Mouse (Mus musculus): ENCODE results near the gene Serp2. TPM values are rescaled to one million over a fixed set of nuclear protein-coding genes. Genes with fewer than 3 reads are reported as not detected.

The Serp2 gene
- polyA plus RNA-seq (2015; fragmentation: Nextera tagmentation; extraction: Ambion mirVana) = 222 and 255 TPM in 2 replicates

- ATAC-seq = peak; percentile 38; the same call in 1 of the 2 replicates
- H3K9me3 ChIP-seq (ENCODE audit: control insufficient read depth, low read length) = no peaks in the 10 kb centered on the region
- peak within 1 kb of the TSS; percentile 90 for H3K9ac ChIP-seq (ENCODE audit: low read depth, low read length)
- H3K27ac ChIP-seq (ENCODE audit: low read depth, low read length) = peak within 1 kb of the TSS; percentile 94
- H3K4me3 ChIP-seq (ENCODE audit: low read length) = peak within 1 kb of the TSS; percentile 81
- H3K4me1 ChIP-seq (ENCODE audit: control insufficient read depth, insufficient read depth, low read depth, low read length) = peaks cover 9% of the 10 kb centered on the region
- WGBS = 9% methylated on average over 17 of the region's 17 CpGs
- no peaks in the 10 kb centered on the region for H3K27me3 ChIP-seq (replicated peaks; ENCODE audit: control insufficient read depth, insufficient read depth, low read length)
- H3K36me3 ChIP-seq (ENCODE audit: control insufficient read depth, insufficient read depth, low read length) = no peaks in the 10 kb centered on the region
- peak within 1 kb of the TSS; percentile 85 for H3K4me2 ChIP-seq (ENCODE audit: low read length)
Measured at GRCm38 (mm10) chr14:76556852-76557208, at the start of gene Serp2. TSS of gene Serp2 (minus strand) at chr14:76556889.

- Histone ChIP-seq H3K4me2 (ENCODE audit: low read length) (no peak overlapping the region), H3K27ac (ENCODE audit: low read depth, low read length) (peak overlapping the region; percentile 3; the same call in 1 of the 2 replicates), H3K4me3 (ENCODE audit: low read length) (no peak overlapping the region), H3K9me3 (ENCODE audit: control insufficient read depth, low read length) (no peaks in the 10 kb centered on the region), H3K36me3 (ENCODE audit: control insufficient read depth, insufficient read depth, low read length) (no peaks in the 10 kb centered on the region), H3K27me3 (replicated peaks; ENCODE audit: control insufficient read depth, insufficient read depth, low read length) (no peaks in the 10 kb centered on the region), H3K9ac (ENCODE audit: low read depth, low read length) (no peak overlapping the region), H3K4me1 (ENCODE audit: control insufficient read depth, insufficient read depth, low read depth, low read length) (peaks cover 5% of the 10 kb centered on the region)
- ATAC-seq = no peak
- 58% methylated on average over 13 of the region's 13 CpGs for WGBS
Measured at GRCm38 (mm10) chr14:76605931-76606534, 49.3 kb upstream of the Serp2 start.

DNA sequence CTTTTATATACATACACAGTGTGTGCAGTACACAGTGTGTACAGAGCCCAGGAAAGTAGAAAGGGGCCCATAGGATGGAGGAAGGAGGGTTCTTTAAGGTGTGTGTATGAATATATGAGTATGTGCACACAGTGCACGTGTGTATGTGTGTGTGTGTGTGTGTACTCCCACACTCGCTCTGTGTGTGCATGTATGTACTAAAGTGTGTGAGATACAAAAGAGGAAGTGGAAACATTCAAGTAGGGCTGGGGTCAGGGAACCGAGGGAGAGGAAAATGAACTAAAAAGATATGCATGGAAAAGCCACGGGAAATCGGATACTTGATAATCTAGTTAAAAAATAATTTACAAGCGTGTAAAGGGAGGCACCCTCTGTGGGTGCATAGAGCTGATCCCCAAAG lies 47.3 kb upstream of the Serp2 start:
- no peak for ATAC-seq
- Histone ChIP-seq H3K9ac (ENCODE audit: low read depth, low read length) (no peak overlapping the region), H3K36me3 (ENCODE audit: control insufficient read depth, insufficient read depth, low read length) (no peaks in the 10 kb centered on the region), H3K4me1 (ENCODE audit: control insufficient read depth, insufficient read depth, low read depth, low read length) (peaks cover 5% of the 10 kb centered on the region), H3K4me2 (ENCODE audit: low read length) (no peak overlapping the region), H3K27ac (ENCODE audit: low read depth, low read length) (no peak overlapping the region), H3K4me3 (ENCODE audit: low read length) (no peak overlapping the region), H3K27me3 (replicated peaks; ENCODE audit: control insufficient read depth, insufficient read depth, low read length) (no peaks in the 10 kb centered on the region), H3K9me3 (ENCODE audit: control insufficient read depth, low read length) (no peaks in the 10 kb centered on the region)
- 87% methylated on average over 6 of the region's 6 CpGs for WGBS

DNA sequence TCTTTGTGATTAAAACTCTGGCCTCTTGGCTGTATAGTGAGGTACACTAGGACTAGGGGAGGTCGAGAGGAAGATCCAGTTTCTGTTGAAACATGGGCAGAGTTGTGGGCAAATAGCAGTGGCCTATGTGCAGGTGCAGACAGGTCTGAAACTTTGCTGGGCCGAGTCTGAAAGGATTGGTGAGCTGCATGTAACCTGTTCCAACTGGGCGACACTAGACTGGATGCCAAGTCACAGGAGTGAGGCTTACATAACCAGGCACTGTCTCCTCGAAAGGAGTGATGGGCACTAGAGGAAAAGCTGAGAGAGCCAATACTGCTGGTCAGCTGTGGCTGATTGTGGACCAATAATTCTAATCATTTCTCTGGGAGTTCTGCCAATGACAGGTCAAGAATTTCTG lies 45.0 kb upstream of the Serp2 start:
- peaks cover 18% of the 10 kb centered on the region for H3K4me1 ChIP-seq (ENCODE audit: control insufficient read depth, insufficient read depth, low read depth, low read length)
- H3K4me3 ChIP-seq (ENCODE audit: low read length) = no peak overlapping the region
- 95% methylated on average over 4 of the region's 4 CpGs for WGBS
- H3K36me3 ChIP-seq (ENCODE audit: control insufficient read depth, insufficient read depth, low read length) = no peaks in the 10 kb centered on the region
- H3K4me2 ChIP-seq (ENCODE audit: low read length) = no peak overlapping the region
- H3K27me3 ChIP-seq (replicated peaks; ENCODE audit: control insufficient read depth, insufficient read depth, low read length) = no peaks in the 10 kb centered on the region
- ATAC-seq = no peak
- H3K27ac ChIP-seq (ENCODE audit: low read depth, low read length) = no peak overlapping the region
- no peak overlapping the region for H3K9ac ChIP-seq (ENCODE audit: low read depth, low read length)
- no peaks in the 10 kb centered on the region for H3K9me3 ChIP-seq (ENCODE audit: control insufficient read depth, low read length)

DNA sequence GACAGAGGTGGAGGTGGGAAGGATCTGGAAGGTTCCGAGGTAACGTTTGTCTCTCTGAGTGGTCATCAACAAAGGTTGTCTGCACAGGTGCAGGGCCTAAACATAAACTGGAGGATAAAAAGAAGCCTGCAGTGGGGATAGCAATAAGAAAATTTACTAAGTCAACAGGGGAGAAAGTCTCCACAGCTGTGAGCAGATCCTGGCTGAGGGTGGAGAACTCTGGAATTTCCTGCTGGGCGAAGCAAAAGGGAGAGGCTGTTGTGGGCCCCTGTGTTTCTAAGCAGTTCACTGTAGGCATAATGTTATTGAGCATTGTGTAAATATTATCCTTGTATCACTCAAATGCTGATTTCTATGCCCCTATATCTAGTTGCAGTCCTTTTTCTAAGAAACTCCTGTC lies 43.7 kb upstream of the Serp2 start:
- no peak for ATAC-seq
- Histone ChIP-seq H3K9ac (ENCODE audit: low read depth, low read length) (no peak overlapping the region), H3K36me3 (ENCODE audit: control insufficient read depth, insufficient read depth, low read length) (no peaks in the 10 kb centered on the region), H3K27me3 (replicated peaks; ENCODE audit: control insufficient read depth, insufficient read depth, low read length) (no peaks in the 10 kb centered on the region), H3K9me3 (ENCODE audit: control insufficient read depth, low read length) (no peaks in the 10 kb centered on the region), H3K4me1 (ENCODE audit: control insufficient read depth, insufficient read depth, low read depth, low read length) (peaks cover 20% of the 10 kb centered on the region), H3K27ac (ENCODE audit: low read depth, low read length) (no peak overlapping the region), H3K4me3 (ENCODE audit: low read length) (no peak overlapping the region), H3K4me2 (ENCODE audit: low read length) (no peak overlapping the region)
- 81% methylated on average over 3 of the region's 3 CpGs for WGBS

DNA sequence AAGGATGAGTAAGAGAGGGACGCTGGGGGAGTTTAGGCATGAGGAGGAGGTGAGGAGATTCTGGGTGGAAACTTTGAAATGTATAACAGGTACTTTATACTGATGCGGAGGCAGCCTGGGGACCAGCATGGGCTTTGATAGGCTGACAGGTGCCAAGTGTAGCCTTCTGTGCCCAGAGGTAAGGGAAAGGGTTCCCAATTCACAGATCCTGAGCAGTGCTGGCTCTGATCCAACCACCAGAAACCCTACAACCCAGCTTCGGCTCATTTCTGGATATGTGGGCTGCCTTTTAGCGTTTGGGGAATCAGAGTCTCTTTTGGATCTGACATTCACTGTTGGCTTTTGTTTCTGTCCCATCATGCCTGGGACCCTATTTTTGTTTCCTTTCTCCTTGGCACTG lies 43.0 kb upstream of the Serp2 start:
- no peak overlapping the region for H3K27ac ChIP-seq (ENCODE audit: low read depth, low read length)
- H3K4me1 ChIP-seq (ENCODE audit: control insufficient read depth, insufficient read depth, low read depth, low read length) = peaks cover 20% of the 10 kb centered on the region
- no peak overlapping the region for H3K9ac ChIP-seq (ENCODE audit: low read depth, low read length)
- no peaks in the 10 kb centered on the region for H3K9me3 ChIP-seq (ENCODE audit: control insufficient read depth, low read length)
- WGBS = 35% methylated on average over 4 of the region's 4 CpGs
- no peaks in the 10 kb centered on the region for H3K36me3 ChIP-seq (ENCODE audit: control insufficient read depth, insufficient read depth, low read length)
- H3K27me3 ChIP-seq (replicated peaks; ENCODE audit: control insufficient read depth, insufficient read depth, low read length) = no peaks in the 10 kb centered on the region
- H3K4me2 ChIP-seq (ENCODE audit: low read length) = no peak overlapping the region
- no peak for ATAC-seq
- H3K4me3 ChIP-seq (ENCODE audit: low read length) = no peak overlapping the region

DNA sequence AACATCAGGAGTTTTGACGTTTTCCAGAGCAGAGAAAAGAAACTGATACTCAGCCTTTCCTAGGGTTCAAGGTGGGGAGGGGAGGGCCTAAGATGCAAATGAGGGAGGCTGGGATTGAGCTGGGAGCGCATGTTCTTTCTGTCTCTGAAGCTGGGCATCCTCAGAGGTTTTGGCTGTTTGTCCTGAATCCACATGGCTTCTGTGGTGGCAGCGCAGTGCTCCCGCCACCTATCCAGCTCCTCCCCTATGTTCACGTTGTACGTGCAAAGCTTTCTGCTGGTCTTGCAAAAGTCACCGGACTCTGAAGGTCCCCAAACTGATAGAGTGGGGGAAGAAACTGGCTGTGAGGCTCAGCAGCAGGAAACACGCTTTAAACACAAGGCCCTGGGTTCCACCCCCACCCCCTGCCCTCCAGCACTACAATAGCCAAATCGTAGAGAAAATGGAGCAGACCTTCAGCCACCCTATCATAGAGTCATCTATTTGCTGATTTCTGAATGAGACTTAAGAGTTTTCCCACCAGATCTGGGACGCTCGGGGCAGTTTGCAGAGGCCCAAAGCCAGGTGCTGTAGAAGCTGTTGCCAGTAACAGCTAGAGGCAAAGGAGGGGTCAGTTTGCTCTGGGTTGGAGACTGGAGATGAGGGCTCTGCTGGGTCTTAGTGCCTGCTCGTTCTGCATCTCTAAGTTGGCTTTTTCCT lies 42.0 kb upstream of the Serp2 start:
- Histone ChIP-seq H3K36me3 (ENCODE audit: control insufficient read depth, insufficient read depth, low read length) (no peaks in the 10 kb centered on the region), H3K9ac (ENCODE audit: low read depth, low read length) (peak overlapping the region; percentile 63), H3K4me3 (ENCODE audit: low read length) (peak overlapping the region; percentile 38), H3K4me2 (ENCODE audit: low read length) (peak overlapping the region; percentile 57), H3K9me3 (ENCODE audit: control insufficient read depth, low read length) (no peaks in the 10 kb centered on the region), H3K27ac (ENCODE audit: low read depth, low read length) (peak overlapping the region; percentile 79), H3K27me3 (replicated peaks; ENCODE audit: control insufficient read depth, insufficient read depth, low read length) (no peaks in the 10 kb centered on the region), H3K4me1 (ENCODE audit: control insufficient read depth, insufficient read depth, low read depth, low read length) (peaks cover 20% of the 10 kb centered on the region)
- peak; percentile 90 for ATAC-seq
- 2% methylated on average over 12 of the region's 12 CpGs for WGBS

GRCm38 (mm10) chr14:76597751-76598150 lies 41.1 kb upstream of the Serp2 start:
- H3K4me2 ChIP-seq (ENCODE audit: low read length) = no peak overlapping the region
- no peak overlapping the region for H3K9ac ChIP-seq (ENCODE audit: low read depth, low read length)
- no peak for ATAC-seq
- H3K4me3 ChIP-seq (ENCODE audit: low read length) = no peak overlapping the region
- peaks cover 20% of the 10 kb centered on the region for H3K4me1 ChIP-seq (ENCODE audit: control insufficient read depth, insufficient read depth, low read depth, low read length)
- no peak overlapping the region for H3K27ac ChIP-seq (ENCODE audit: low read depth, low read length)
- no peaks in the 10 kb centered on the region for H3K36me3 ChIP-seq (ENCODE audit: control insufficient read depth, insufficient read depth, low read length)
- H3K9me3 ChIP-seq (ENCODE audit: control insufficient read depth, low read length) = no peaks in the 10 kb centered on the region
- no peaks in the 10 kb centered on the region for H3K27me3 ChIP-seq (replicated peaks; ENCODE audit: control insufficient read depth, insufficient read depth, low read length)

GRCm38 (mm10) chr14:76595048-76595859 lies 38.6 kb upstream of the Serp2 start:
- Histone ChIP-seq H3K27me3 (replicated peaks; ENCODE audit: control insufficient read depth, insufficient read depth, low read length) (no peaks in the 10 kb centered on the region), H3K4me1 (ENCODE audit: control insufficient read depth, insufficient read depth, low read depth, low read length) (peaks cover 20% of the 10 kb centered on the region), H3K4me2 (ENCODE audit: low read length) (no peak overlapping the region), H3K4me3 (ENCODE audit: low read length) (no peak overlapping the region), H3K9me3 (ENCODE audit: control insufficient read depth, low read length) (no peaks in the 10 kb centered on the region), H3K27ac (ENCODE audit: low read depth, low read length) (peak overlapping the region; percentile 40; the same call in 1 of the 2 replicates), H3K36me3 (ENCODE audit: control insufficient read depth, insufficient read depth, low read length) (no peaks in the 10 kb centered on the region), H3K9ac (ENCODE audit: low read depth, low read length) (no peak overlapping the region)
- ATAC-seq = no peak
- WGBS = 56% methylated on average over 9 of the region's 9 CpGs
